Mouse (Mus musculus): ENCODE results near the gene Trappc6b. TPM values are rescaled to one million over a fixed set of nuclear protein-coding genes. Genes with fewer than 3 reads are reported as not detected.

Gene Trappc6b
- total RNA-seq, 2 experiments from 2014 or later: 104 to 108 TPM

GRCm38 (mm10) chr12:59039971-59040844 is 21.1 kb downstream of the Trappc6b start:
- H3K27ac ChIP-seq: peak overlapping the region; percentile 6; the same call in 1 of the 2 replicates
- no peak for TF ChIP-seq CTCF (conservative IDR thresholded peaks at IDR 0.05)
- H3K4me3 ChIP-seq: no peak overlapping the region
- no peak for DNase-seq (ENCODE audit: low spot score in 2 of 2)

- no peak for TF ChIP-seq CTCF (conservative IDR thresholded peaks at IDR 0.05)
- no peak overlapping the region; the same call in 1 of the 2 replicates for H3K27ac ChIP-seq
- no peak for DNase-seq (ENCODE audit: low spot score in 2 of 2)
- H3K4me3 ChIP-seq: no peak overlapping the region
Observed at GRCm38 (mm10) chr12:59039162-59039970, 21.9 kb downstream of the Trappc6b start.

- DNase-seq (ENCODE audit: low spot score in 2 of 2): no peak
- no peak overlapping the region for H3K27ac ChIP-seq
- H3K4me3 ChIP-seq: no peak overlapping the region
- TF ChIP-seq CTCF (conservative IDR thresholded peaks at IDR 0.05): peak; percentile 60
Observed at GRCm38 (mm10) chr12:59032101-59032500, 29.2 kb downstream of the Trappc6b start.

GRCm38 (mm10) chr12:59021306-59021705 is 40.0 kb downstream of the Trappc6b start:
- no peak for DNase-seq (ENCODE audit: low spot score in 2 of 2)
- Histone ChIP-seq H3K4me3 (no peak overlapping the region), H3K27ac (no peak overlapping the region)
- TF ChIP-seq CTCF (conservative IDR thresholded peaks at IDR 0.05): no peak

- no peak for DNase-seq (ENCODE audit: low spot score in 2 of 2)
- Histone ChIP-seq H3K27ac (no peak overlapping the region), H3K4me3 (no peak overlapping the region)
- TF ChIP-seq CTCF (conservative IDR thresholded peaks at IDR 0.05): no peak
Observed at GRCm38 (mm10) chr12:59019891-59020290, 41.4 kb downstream of the Trappc6b start.

GRCm38 (mm10) chr12:59017970-59018369 is 43.3 kb downstream of the Trappc6b start:
- TF ChIP-seq CTCF (conservative IDR thresholded peaks at IDR 0.05): no peak

GRCm38 (mm10) chr12:59013234-59013633 is 48.0 kb downstream of the Trappc6b start, which contains the start of gene Gemin2:
Gene Gemin2 (plus strand): TSS chr12:59013393.
- Histone ChIP-seq H3K27ac (peak within 1 kb of the TSS; percentile 85), H3K4me3 (peak within 1 kb of the TSS; percentile 80)
- peak; percentile 45 for TF ChIP-seq CTCF (conservative IDR thresholded peaks at IDR 0.05)
- peak; percentile 88 to 90 for DNase-seq (ENCODE audit: low spot score in 2 of 2)

More at GRCm38 (mm10) chr12:59017970-59018369, 43.3 kb downstream of the Trappc6b start:
- no peak for DNase-seq (ENCODE audit: low spot score in 2 of 2)
- Histone ChIP-seq H3K4me3 (no peak overlapping the region), H3K27ac (no peak overlapping the region)

- peak overlapping the region; percentile 85 for H3K27ac ChIP-seq
- DNase-seq (ENCODE audit: low spot score in 2 of 2): no peak
- peak overlapping the region; percentile 80 for H3K4me3 ChIP-seq
- TF ChIP-seq CTCF (conservative IDR thresholded peaks at IDR 0.05): no peak
Observed at GRCm38 (mm10) chr12:59012710-59013091, 48.6 kb downstream of the Trappc6b start.

GRCm38 (mm10) chr12:59011844-59012709 is 49.2 kb downstream of the Trappc6b start, which contains the start of gene Sec23a:
Gene Sec23a (minus strand): TSS chr12:59012017.
- no peak for TF ChIP-seq CTCF (conservative IDR thresholded peaks at IDR 0.05)
- Histone ChIP-seq H3K27ac (peak within 1 kb of the TSS; percentile 95), H3K4me3 (peak within 1 kb of the TSS; percentile 80)
- peak; percentile 97 to 98 for DNase-seq (ENCODE audit: low spot score in 2 of 2)

- TF ChIP-seq CTCF (conservative IDR thresholded peaks at IDR 0.05): no peak
- Histone ChIP-seq H3K4me3 (peak overlapping the region; percentile 80), H3K27ac (peak overlapping the region; percentile 95)
- DNase-seq (ENCODE audit: low spot score in 2 of 2): no peak
Observed at GRCm38 (mm10) chr12:59011275-59011843, 49.9 kb downstream of the Trappc6b start.

- peak; percentile 56 for TF ChIP-seq CTCF (conservative IDR thresholded peaks at IDR 0.05)
- no peak for DNase-seq (ENCODE audit: low spot score in 2 of 2)
- peak overlapping the region; percentile 1; the same call in 1 of the 2 replicates for H3K27ac ChIP-seq
- peak overlapping the region; percentile 80; the same call in 1 of the 2 replicates for H3K4me3 ChIP-seq
Observed at GRCm38 (mm10) chr12:59010482-59010881, 50.8 kb downstream of the Trappc6b start.

Other genes with a start within 250 kb of the Trappc6b start
- gene Sec23a, start 49.5 kb downstream of the Trappc6b start, total RNA-seq (2021): 10 to 100 TPM; 96.2 to 97.7 TPM
- 10 to 100 TPM in 1 of 2 experiments, 1 to 10 TPM in 1; 9.2 to 10.9 TPM for gene Gemin2, start 48.1 kb downstream of the Trappc6b start, total RNA-seq (2021)
- gene Pnn, start 5.4 kb upstream of the Trappc6b start, total RNA-seq (2021): 10 to 100 TPM; 58.7 to 78.3 TPM
- gene Mia2, start 34.3 kb upstream of the Trappc6b start, total RNA-seq (2021): 10 to 100 TPM; 47.3 to 52.6 TPM
- gene Fbxo33, start 158.3 kb upstream of the Trappc6b start, total RNA-seq (2021): 10 to 100 TPM; 55.9 to 61.1 TPM